Mouse (Mus musculus): ENCODE data around the gene Map1lc3b. TPM values are rescaled to one million over a fixed set of nuclear protein-coding genes. Genes with fewer than 3 reads are reported as not detected.
"Not testable (repeated sequence)": the region's sequence is repeated elsewhere in the genome, so short reads cannot be mapped to it uniquely, and the experiment has no call there.

Gene Map1lc3b
- total and polyA plus RNA-seq, 3 experiments: 56.4 to 68.8 TPM; not detected in 1

DNA sequence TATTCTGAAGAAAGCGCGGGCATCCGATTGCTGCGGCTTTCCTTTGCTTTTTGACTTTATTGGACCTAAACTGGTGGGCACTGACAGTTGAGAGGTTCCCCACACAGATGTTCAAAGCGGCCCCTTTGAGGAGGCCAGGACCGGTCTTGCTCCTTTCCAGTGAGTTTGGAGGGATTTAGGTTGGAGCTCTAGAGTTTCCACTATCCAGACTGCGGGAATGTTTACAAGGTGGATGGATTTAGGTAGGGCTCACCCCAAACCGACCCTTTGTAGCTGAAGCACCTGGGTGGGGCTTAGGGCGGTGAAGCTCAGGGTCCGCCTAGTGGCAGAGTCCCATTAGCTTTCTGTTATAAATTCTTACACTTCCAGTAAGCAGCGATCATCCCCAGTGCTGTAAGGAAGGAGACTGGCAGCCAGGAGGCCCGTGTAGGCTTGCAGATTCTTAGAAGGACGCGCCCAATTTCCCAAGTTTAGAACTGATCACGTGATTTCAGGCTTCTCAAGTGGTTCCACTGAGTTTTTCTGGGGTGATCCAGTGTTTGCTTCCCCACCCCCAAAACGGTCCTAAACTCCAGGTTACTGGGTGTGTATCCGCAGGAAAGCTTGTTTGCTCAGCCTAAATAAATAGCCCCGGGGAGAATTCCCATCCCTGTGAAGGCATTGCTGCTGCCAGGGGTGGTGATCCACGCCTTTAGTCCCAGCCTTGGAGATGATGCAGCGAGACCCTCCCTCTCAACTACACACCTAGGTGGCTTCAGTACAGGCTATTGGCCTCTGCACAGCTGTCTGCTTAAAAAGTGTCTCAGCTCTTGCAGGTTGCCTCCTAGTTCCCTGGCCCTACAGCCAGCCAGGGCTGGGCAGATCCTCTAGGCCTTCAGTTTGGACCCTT is 1.3 kb downstream of the Map1lc3b start:
- DNase-seq (ENCODE audit: low read depth, low spot score): peak; percentile 83
- TF ChIP-seq ZC3H11A (IDR thresholded peaks at IDR 0.05; ENCODE audit: low read depth, low read length) (0 out of 2 replicates have a peak, but pooled peaks have one; percentile 8), SMC3 (IDR thresholded peaks at IDR 0.05; ENCODE audit: low read depth, low read length) (peak; percentile 22; the same call in 1 of the 2 replicates), ETS1 (IDR thresholded peaks at IDR 0.05; ENCODE audit: low read depth, low read length) (no peak), USF1 (IDR thresholded peaks at IDR 0.05; ENCODE audit: low read depth, low read length) (peak; percentile 75), BHLHE40 (IDR thresholded peaks at IDR 0.05; ENCODE audit: borderline replicate concordance, low read depth, low read length) (peak; percentile 17; the same call in 1 of the 2 replicates), ZKSCAN1 (IDR thresholded peaks at IDR 0.05; ENCODE audit: low read depth, low read length) (no peak), NELFE (IDR thresholded peaks at IDR 0.05; ENCODE audit: low read depth, low read length) (no peak), CTCF (IDR thresholded peaks at IDR 0.05 in 2 of 3, conservative IDR thresholded peaks at IDR 0.05 in 1 of 3; ENCODE audit: control insufficient read depth in 1 of 3, insufficient read depth in 1 of 3, low read depth in 2 of 3, low read length in 3 of 3, poor library complexity in 1 of 3, severe bottlenecking in 1 of 3) (peak; percentile 29 to 54 (median 44))
- Histone ChIP-seq H3K4me3 (ENCODE audit: control insufficient read depth in 1 of 2, insufficient read depth in 1 of 2, low read depth in 2 of 2, low read length in 2 of 2) (peak overlapping the region; percentile 82 to 92), H3K36me3 (ENCODE audit: control insufficient read depth in 1 of 2, insufficient read depth in 2 of 2, low read length in 2 of 2) (peaks cover 2 to 20% of the 10 kb centered on the region in 2 experiments; a peak in 2 of 4 replicates), H3K9me3 (replicated peaks; ENCODE audit: insufficient read depth, low read length) (no peaks in the 10 kb centered on the region), H3K79me2 (ENCODE audit: control insufficient read depth, insufficient read depth, low read length, poor library complexity) (peaks cover 27% of the 10 kb centered on the region), H3K4me1 (ENCODE audit: control insufficient read depth in 1 of 2, insufficient read depth in 2 of 2, low read length in 2 of 2) (peaks cover 10 to 24% of the 10 kb centered on the region in 2 experiments), H3K27me3 (ENCODE audit: control insufficient read depth in 1 of 2, insufficient read depth in 2 of 2, low read length in 2 of 2) (no peaks in the 10 kb centered on the region), H3K27ac (ENCODE audit: control insufficient read depth, low read depth, low read length) (no peak overlapping the region; the same call in 1 of the 2 replicates), H3K9ac (ENCODE audit: control insufficient read depth, low read depth, low read length, poor library complexity, severe bottlenecking) (peak overlapping the region; percentile 89)

DNA sequence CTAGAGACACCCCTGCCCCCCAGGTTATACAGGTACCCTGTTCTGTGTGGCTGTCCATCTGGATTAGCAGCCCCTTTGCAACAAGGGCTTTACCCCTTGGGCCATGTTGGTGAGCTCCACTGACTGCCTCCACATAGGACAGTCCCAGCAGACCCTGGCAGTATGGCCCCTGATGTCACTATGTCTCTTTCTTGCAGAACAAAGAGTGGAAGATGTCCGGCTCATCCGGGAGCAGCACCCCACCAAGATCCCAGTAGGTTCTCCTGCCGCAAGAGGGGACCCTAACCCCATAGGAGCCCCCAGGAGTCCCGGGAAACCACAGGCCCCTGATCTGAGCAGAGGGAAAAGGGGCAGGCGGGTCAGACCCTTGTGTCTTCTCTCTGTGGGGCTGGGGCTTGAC is 3.1 kb downstream of the Map1lc3b start:
- no peak overlapping the region for H3K27ac ChIP-seq (ENCODE audit: control insufficient read depth, low read depth, low read length)
- no peak for DNase-seq (ENCODE audit: low read depth, low spot score)
- H3K9me3 ChIP-seq (replicated peaks; ENCODE audit: insufficient read depth, low read length): no peaks in the 10 kb centered on the region
- H3K27me3 ChIP-seq (ENCODE audit: control insufficient read depth in 1 of 2, insufficient read depth in 2 of 2, low read length in 2 of 2): no peaks in the 10 kb centered on the region
- H3K4me3 ChIP-seq (ENCODE audit: control insufficient read depth in 1 of 2, insufficient read depth in 1 of 2, low read depth in 2 of 2, low read length in 2 of 2): no peak overlapping the region
- H3K4me1 ChIP-seq (ENCODE audit: control insufficient read depth in 1 of 2, insufficient read depth in 2 of 2, low read length in 2 of 2): peaks cover 10 to 24% of the 10 kb centered on the region in 2 experiments
- peaks cover 2 to 20% of the 10 kb centered on the region in 2 experiments; a peak in 2 of 4 replicates for H3K36me3 ChIP-seq (ENCODE audit: control insufficient read depth in 1 of 2, insufficient read depth in 2 of 2, low read length in 2 of 2)
- peaks cover 27% of the 10 kb centered on the region for H3K79me2 ChIP-seq (ENCODE audit: control insufficient read depth, insufficient read depth, low read length, poor library complexity)
- no peak overlapping the region for H3K9ac ChIP-seq (ENCODE audit: control insufficient read depth, low read depth, low read length, poor library complexity, severe bottlenecking)
- no peak for TF ChIP-seq POLR2AphosphoS2 (IDR thresholded peaks at IDR 0.05; ENCODE audit: low read length)
- TF ChIP-seq UBTF (IDR thresholded peaks at IDR 0.05; ENCODE audit: borderline replicate concordance, insufficient read depth, low read depth, low read length): no peak

DNA sequence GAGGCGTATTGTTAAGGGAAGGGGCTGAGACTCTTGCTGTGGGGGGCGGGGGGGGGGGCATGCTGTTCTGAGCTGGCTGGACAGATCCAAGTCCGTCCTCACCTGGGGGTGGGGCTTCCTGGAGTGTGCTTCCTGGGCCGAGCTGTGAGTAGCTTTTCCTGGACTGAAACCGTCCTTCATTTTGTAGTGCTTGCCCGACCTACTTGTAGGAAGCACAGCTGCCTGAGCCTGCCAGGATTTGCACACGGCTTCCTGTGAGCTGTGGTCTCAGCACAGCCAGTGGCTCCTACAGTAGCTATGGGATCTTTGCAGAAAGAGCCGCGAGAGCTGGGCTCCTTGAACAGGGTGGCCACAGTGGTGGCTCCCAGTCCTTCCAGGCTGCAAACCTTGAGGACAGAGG is 3.8 kb downstream of the Map1lc3b start:
- Histone ChIP-seq H3K4me1 (ENCODE audit: control insufficient read depth in 1 of 2, insufficient read depth in 2 of 2, low read length in 2 of 2) (peaks cover 7 to 17% of the 10 kb centered on the region in 2 experiments), H3K36me3 (ENCODE audit: control insufficient read depth in 1 of 2, insufficient read depth in 2 of 2, low read length in 2 of 2) (peaks cover 2 to 15% of the 10 kb centered on the region in 2 experiments; a peak in 2 of 4 replicates)
- TF ChIP-seq E2F4 (IDR thresholded peaks at IDR 0.05; ENCODE audit: borderline replicate concordance, low read depth, low read length): no peak
- no peak for TF ChIP-seq SMC3 (IDR thresholded peaks at IDR 0.05; ENCODE audit: low read depth, low read length)
- TF ChIP-seq GABPA (IDR thresholded peaks at IDR 0.05; ENCODE audit: low read depth, low read length): no peak
- TF ChIP-seq EP300 (IDR thresholded peaks at IDR 0.05; ENCODE audit: low read depth in 1 of 2, low read length in 2 of 2): no peak
- no peak for TF ChIP-seq ETS1 (IDR thresholded peaks at IDR 0.05; ENCODE audit: low read depth, low read length)
- TF ChIP-seq ZKSCAN1 (IDR thresholded peaks at IDR 0.05; ENCODE audit: low read depth, low read length): no peak
- no peak for TF ChIP-seq NRF1 (IDR thresholded peaks at IDR 0.05; ENCODE audit: insufficient read depth, low read depth, low read length, poor library complexity, severe bottlenecking)
- TF ChIP-seq RAD21 (IDR thresholded peaks at IDR 0.05; ENCODE audit: low read depth, low read length): no peak
- no peak for TF ChIP-seq NELFE (IDR thresholded peaks at IDR 0.05; ENCODE audit: low read depth, low read length)
- TF ChIP-seq USF2 (IDR thresholded peaks at IDR 0.05; ENCODE audit: borderline replicate concordance in 1 of 2, insufficient read depth in 1 of 2, low read depth in 1 of 2, low read length in 2 of 2): no peak
- no peak for TF ChIP-seq USF1 (IDR thresholded peaks at IDR 0.05; ENCODE audit: low read depth, low read length)

DNA sequence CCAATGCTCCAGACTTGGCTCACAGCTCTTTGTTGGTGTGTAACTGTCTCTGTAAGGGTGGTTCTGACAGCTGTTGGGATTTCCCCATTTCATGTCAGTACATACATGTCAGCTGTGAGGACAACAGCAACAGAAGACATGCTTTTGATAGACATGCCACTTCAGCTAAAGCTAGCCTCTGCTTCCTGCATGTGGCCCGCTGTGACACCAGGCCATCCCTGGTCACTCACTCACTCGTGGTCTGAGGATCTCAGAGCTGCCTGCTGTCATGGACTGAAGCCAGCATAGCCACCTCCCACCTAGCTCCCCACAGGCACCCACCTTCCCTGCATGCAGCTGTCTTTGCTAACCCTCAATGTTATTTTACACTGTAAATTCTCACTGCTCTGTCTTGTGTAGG is 7.3 kb downstream of the Map1lc3b start:
- H3K4me3 ChIP-seq (ENCODE audit: control insufficient read depth in 1 of 2, insufficient read depth in 1 of 2, low read depth in 2 of 2, low read length in 2 of 2); H3K4me1 ChIP-seq (ENCODE audit: control insufficient read depth in 1 of 2, insufficient read depth in 2 of 2, low read length in 2 of 2); H3K36me3 ChIP-seq (ENCODE audit: control insufficient read depth in 1 of 2, insufficient read depth in 2 of 2, low read length in 2 of 2); H3K79me2 ChIP-seq (ENCODE audit: control insufficient read depth, insufficient read depth, low read length, poor library complexity); H3K27me3 ChIP-seq (ENCODE audit: control insufficient read depth in 1 of 2, insufficient read depth in 2 of 2, low read length in 2 of 2); H3K9ac ChIP-seq (ENCODE audit: control insufficient read depth, low read depth, low read length, poor library complexity, severe bottlenecking); H3K27ac ChIP-seq (ENCODE audit: control insufficient read depth, low read depth, low read length); H3K9me3 ChIP-seq (replicated peaks; ENCODE audit: insufficient read depth, low read length); DNase-seq (ENCODE audit: low read depth, low spot score): not testable (repeated sequence)

More for the DNA sequence above, 3.8 kb downstream of the Map1lc3b start:
- no peak overlapping the region for H3K4me3 ChIP-seq (ENCODE audit: control insufficient read depth in 1 of 2, insufficient read depth in 1 of 2, low read depth in 2 of 2, low read length in 2 of 2)
- no peak for DNase-seq (ENCODE audit: low read depth, low spot score)
- no peak overlapping the region for H3K9ac ChIP-seq (ENCODE audit: control insufficient read depth, low read depth, low read length, poor library complexity, severe bottlenecking)
- no peaks in the 10 kb centered on the region for H3K27me3 ChIP-seq (ENCODE audit: control insufficient read depth in 1 of 2, insufficient read depth in 2 of 2, low read length in 2 of 2)
- peaks cover 27% of the 10 kb centered on the region for H3K79me2 ChIP-seq (ENCODE audit: control insufficient read depth, insufficient read depth, low read length, poor library complexity)
- H3K27ac ChIP-seq (ENCODE audit: control insufficient read depth, low read depth, low read length): no peak overlapping the region
- no peaks in the 10 kb centered on the region for H3K9me3 ChIP-seq (replicated peaks; ENCODE audit: insufficient read depth, low read length)
